12 mouse cellular contexts compared by ENCODE assay signal in genomic region chr11:50757741-50758140, GRCm38 (mm10).
DNase-seq lines count a peak whose midpoint lies in the region; ATAC-seq and TF ChIP-seq lines count a peak whose summit lies in the region.
"Had no signal": no experiment of that assay in that cellular context is flagged by ENCODE, and none has a peak within 500 bp of the region (broad histone marks: within the 10 kb centered on the region; RNA-seq: fewer than 3 reads in every experiment).

No protein-coding gene starts in this region.

- no peaks in the 10 kb centered on the region for H3K9me3 ChIP-seq in hindbrain, embryonic 11.5 days (ENCODE audit: control insufficient read depth, low read length)
- no peaks in the 10 kb centered on the region for H3K9me3 ChIP-seq in hindbrain, embryonic 13.5 days
- H3K9me3 ChIP-seq in midbrain, postnatal 0 days (ENCODE audit: low read length): no peaks in the 10 kb centered on the region
- H3K9me3 ChIP-seq in midbrain, embryonic 16.5 days (replicated peaks; ENCODE audit: control insufficient read depth, low read length, poor library complexity, severe bottlenecking): no peaks in the 10 kb centered on the region
- no peaks in the 10 kb centered on the region for H3K9me3 ChIP-seq in intestine, embryonic 15.5 days
- H3K9me3 ChIP-seq: heart, embryonic 10.5 days had no signal

- H3K4me2 ChIP-seq in hindbrain, embryonic 11.5 days (replicated peaks; ENCODE audit: low read depth, low read length): no peak overlapping the region
- H3K4me2 ChIP-seq in hindbrain, embryonic 13.5 days: no peak overlapping the region
- no peak overlapping the region for H3K4me2 ChIP-seq in midbrain, postnatal 0 days (ENCODE audit: low read depth, low read length, poor library complexity, severe bottlenecking)
- H3K4me2 ChIP-seq in midbrain, embryonic 16.5 days (ENCODE audit: low read length): no peak overlapping the region
- H3K4me2 ChIP-seq in intestine, embryonic 15.5 days (replicated peaks): no peak overlapping the region

- no peak overlapping the region for H3K9ac ChIP-seq in hindbrain, embryonic 11.5 days (ENCODE audit: low read depth, low read length)
- no peak overlapping the region for H3K9ac ChIP-seq in hindbrain, embryonic 13.5 days
- H3K9ac ChIP-seq in midbrain, postnatal 0 days (replicated peaks; ENCODE audit: low read length, poor library complexity, severe bottlenecking): no peak overlapping the region
- H3K9ac ChIP-seq in midbrain, embryonic 16.5 days (ENCODE audit: low read depth, low read length): no peak overlapping the region
- no peak overlapping the region for H3K9ac ChIP-seq in intestine, embryonic 15.5 days

- H3K27ac ChIP-seq in hindbrain, embryonic 11.5 days (ENCODE audit: low read depth, low read length): no peak overlapping the region
- no peak overlapping the region for H3K27ac ChIP-seq in hindbrain, embryonic 13.5 days
- H3K27ac ChIP-seq in midbrain, postnatal 0 days (ENCODE audit: low read depth, low read length): no peak overlapping the region
- no peak overlapping the region for H3K27ac ChIP-seq in midbrain, embryonic 16.5 days (ENCODE audit: low read length)
- H3K27ac ChIP-seq in intestine, embryonic 15.5 days: no peak overlapping the region
- H3K27ac ChIP-seq: heart, embryonic 10.5 days had no signal

- H3K36me3 ChIP-seq in hindbrain, embryonic 11.5 days (ENCODE audit: control insufficient read depth, insufficient read depth, low read length): no peaks in the 10 kb centered on the region
- H3K36me3 ChIP-seq in hindbrain, embryonic 13.5 days: no peaks in the 10 kb centered on the region
- no peaks in the 10 kb centered on the region for H3K36me3 ChIP-seq in midbrain, postnatal 0 days (ENCODE audit: insufficient read depth, low read length)
- H3K36me3 ChIP-seq in midbrain, embryonic 16.5 days (ENCODE audit: control insufficient read depth, insufficient read depth, low read length): no peaks in the 10 kb centered on the region
- H3K36me3 ChIP-seq in intestine, embryonic 15.5 days: no peaks in the 10 kb centered on the region
- H3K36me3 ChIP-seq: heart, embryonic 10.5 days had no signal

- peak; percentile 41 for DNase-seq in hindbrain, embryonic 11.5 days (ENCODE audit: low spot score)
- peak; percentile 21 for DNase-seq in midbrain, postnatal 0 days (ENCODE audit: low spot score)
- peak; percentile 83 for DNase-seq in R1 (ENCODE audit: low read depth, low spot score)
- peak; percentile 45 for DNase-seq in retina, embryonic 14.5 days (ENCODE audit: low spot score)
- DNase-seq in gastrocnemius, postnatal 36 days: no peak
- DNase-seq: kidney, adult 18-20 months; lung, postnatal 10 days; right cerebral cortex, postnatal 4 days had no signal

- no peak overlapping the region for H3K4me3 ChIP-seq in hindbrain, embryonic 11.5 days (ENCODE audit: low read depth, low read length)
- no peak overlapping the region for H3K4me3 ChIP-seq in hindbrain, embryonic 13.5 days
- no peak overlapping the region for H3K4me3 ChIP-seq in midbrain, postnatal 0 days (ENCODE audit: low read depth, low read length)
- no peak overlapping the region for H3K4me3 ChIP-seq in midbrain, embryonic 16.5 days (ENCODE audit: low read depth, low read length)
- H3K4me3 ChIP-seq in intestine, embryonic 15.5 days (replicated peaks): no peak overlapping the region
- H3K4me3 ChIP-seq: heart, embryonic 10.5 days had no signal

- H3K27me3 ChIP-seq in hindbrain, embryonic 11.5 days (ENCODE audit: control insufficient read depth, insufficient read depth, low read length): no peaks in the 10 kb centered on the region
- H3K27me3 ChIP-seq in hindbrain, embryonic 13.5 days: no peaks in the 10 kb centered on the region
- no peaks in the 10 kb centered on the region for H3K27me3 ChIP-seq in midbrain, postnatal 0 days (ENCODE audit: insufficient read depth, low read length)
- no peaks in the 10 kb centered on the region for H3K27me3 ChIP-seq in midbrain, embryonic 16.5 days (ENCODE audit: control insufficient read depth, insufficient read depth, low read depth, low read length)
- no peaks in the 10 kb centered on the region for H3K27me3 ChIP-seq in intestine, embryonic 15.5 days (replicated peaks)

- peak; percentile 56 for TF ChIP-seq CTCF in midbrain, postnatal 0 days (IDR thresholded peaks at IDR 0.05)

- ATAC-seq in hindbrain, embryonic 11.5 days (ENCODE audit: low FRiP score): no peak
- ATAC-seq in hindbrain, embryonic 13.5 days (ENCODE audit: low FRiP score): no peak
- no peak for ATAC-seq in midbrain, postnatal 0 days (ENCODE audit: low FRiP score)
- no peak for ATAC-seq in midbrain, embryonic 16.5 days
- ATAC-seq in intestine, embryonic 15.5 days: no peak

- WGBS in hindbrain, embryonic 11.5 days: 51% methylated on average over 4 of the region's 4 CpGs
- WGBS in hindbrain, embryonic 13.5 days: 54% methylated on average over 4 of the region's 4 CpGs
- 45% methylated on average over 4 of the region's 4 CpGs for WGBS in midbrain, postnatal 0 days
- WGBS in midbrain, embryonic 16.5 days: 46% methylated on average over 4 of the region's 4 CpGs
- 47% methylated on average over 4 of the region's 4 CpGs for WGBS in intestine, embryonic 15.5 days

- intact Hi-C loops in gastrocnemius, postnatal 36 days (cut with DNase I): no loop called here

- H3K4me1 ChIP-seq in hindbrain, embryonic 11.5 days (replicated peaks; ENCODE audit: control insufficient read depth, insufficient read depth, low read length): no peaks in the 10 kb centered on the region
- no peaks in the 10 kb centered on the region for H3K4me1 ChIP-seq in hindbrain, embryonic 13.5 days (replicated peaks)
- H3K4me1 ChIP-seq in midbrain, postnatal 0 days (ENCODE audit: insufficient read depth, low read length): no peaks in the 10 kb centered on the region
- no peaks in the 10 kb centered on the region for H3K4me1 ChIP-seq in midbrain, embryonic 16.5 days (ENCODE audit: control insufficient read depth, insufficient read depth, low read length)
- H3K4me1 ChIP-seq in intestine, embryonic 15.5 days (replicated peaks): no peaks in the 10 kb centered on the region
- H3K4me1 ChIP-seq: heart, embryonic 10.5 days had no signal

Comparison
In these comparisons a context has a peak if more than half of its experiments do, and no peak if none do; other contexts are left out.
1. DNase-seq: peak in hindbrain, embryonic 11.5 days (single experiment), midbrain, postnatal 0 days (single experiment), R1 (single experiment) and retina, embryonic 14.5 days (single experiment); none in gastrocnemius, postnatal 36 days (0 of 2).